Mouse (Mus musculus): ENCODE data around the gene Bad. TPM values are rescaled to one million over a fixed set of nuclear protein-coding genes. Genes with fewer than 3 reads are reported as not detected.

The Bad gene
- total RNA-seq, 1 experiment from 2014 or later, result 53.7 TPM

DNA sequence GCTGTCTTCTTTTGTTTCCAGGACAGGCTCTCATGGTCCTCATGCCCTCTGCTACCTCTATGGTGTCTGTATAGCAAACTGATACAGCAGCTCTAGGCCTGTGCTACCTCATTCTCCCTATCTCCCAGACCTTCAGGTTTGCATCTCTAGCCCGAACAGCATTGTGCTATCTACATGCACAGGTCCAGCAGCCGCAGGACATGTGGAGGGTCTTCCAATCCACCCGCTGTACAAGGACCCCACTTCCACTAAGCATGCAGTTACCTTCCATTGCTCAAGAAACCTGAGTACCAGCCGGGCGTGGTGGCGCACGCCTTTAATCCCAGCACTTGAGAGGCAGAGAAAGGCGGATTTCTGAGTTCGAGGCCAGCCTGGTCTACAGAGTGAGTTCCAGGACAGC lies 27.1 kb upstream of the Bad start:
- no peak for DNase-seq

DNA sequence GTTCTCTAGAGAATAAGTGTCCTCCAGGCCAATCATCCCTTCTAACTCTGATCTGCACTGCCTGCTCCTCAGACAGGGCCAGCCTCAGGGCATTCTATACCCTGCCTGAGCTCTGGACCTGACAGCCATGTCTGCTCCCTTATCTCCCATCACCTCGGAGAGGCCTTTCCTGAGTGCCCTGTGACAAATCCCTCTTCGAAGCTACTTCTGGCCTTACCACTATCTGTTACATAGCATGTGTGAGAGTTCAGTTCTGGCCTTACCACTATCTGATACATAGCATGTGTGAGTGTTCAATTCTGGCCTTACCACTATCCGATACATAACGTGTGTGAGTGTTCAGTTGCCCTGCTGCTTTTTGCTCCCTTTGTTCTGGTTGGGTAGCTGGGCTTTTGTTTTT lies 26.4 kb upstream of the Bad start:
- no peak for DNase-seq

DNA sequence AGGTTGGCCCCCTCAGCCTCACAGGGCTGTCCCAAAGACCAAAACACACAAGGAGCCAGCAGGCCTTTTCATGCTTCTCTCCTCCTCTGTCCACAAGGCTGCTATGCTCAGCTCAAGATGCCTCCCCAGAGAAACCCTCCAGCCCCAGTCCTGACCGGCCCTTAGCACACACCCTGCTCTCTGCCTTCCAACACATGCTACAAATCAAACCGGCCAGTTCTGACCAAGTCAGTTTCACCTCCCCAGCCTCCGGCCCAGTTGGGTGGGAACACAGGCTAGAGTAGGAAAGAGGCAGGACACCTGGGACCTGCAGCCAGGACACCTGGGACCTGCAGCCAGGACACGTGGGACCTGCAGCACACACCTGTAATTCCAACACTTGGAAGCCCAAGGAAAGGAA lies 25.2 kb upstream of the Bad start:
- no peak for DNase-seq

DNA sequence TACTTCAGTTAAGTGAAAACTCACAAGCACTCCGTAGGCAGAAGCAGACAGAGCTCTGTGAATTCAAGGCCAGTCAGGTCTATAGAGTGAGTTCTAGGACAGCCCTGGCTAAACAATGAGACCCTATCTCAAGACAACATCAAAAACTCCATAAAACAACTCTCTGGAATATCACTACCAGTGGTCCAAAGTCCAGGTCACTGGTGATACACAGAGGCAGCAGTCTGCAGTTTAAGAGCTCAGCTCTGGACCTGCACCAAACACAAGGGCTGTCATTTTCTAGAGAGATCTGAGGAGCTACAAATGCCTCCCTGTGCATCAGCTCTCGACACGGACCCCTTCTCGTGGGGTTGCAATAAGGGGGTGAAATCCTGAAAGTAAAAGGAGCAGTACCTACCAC lies 23.3 kb upstream of the Bad start:
- no peak for DNase-seq

DNA sequence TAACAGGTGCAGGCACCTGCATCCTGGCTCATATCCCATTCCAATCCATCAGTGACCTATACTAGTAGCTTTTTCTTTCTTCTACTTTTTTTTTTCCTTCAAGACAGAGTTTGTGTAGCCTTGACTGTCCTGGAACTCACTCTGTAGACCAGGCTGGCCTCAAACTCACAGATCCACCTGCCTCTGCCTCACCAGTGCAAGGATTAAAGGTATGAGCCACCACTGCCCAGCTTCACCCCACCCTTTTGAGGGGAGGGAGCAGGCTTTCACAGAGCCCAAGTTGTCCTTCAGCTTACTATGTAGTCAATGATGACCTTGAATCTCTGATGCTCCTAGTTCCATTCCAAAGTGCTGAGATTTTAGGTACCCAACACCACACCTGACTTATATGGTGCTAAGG lies 22.2 kb upstream of the Bad start:
- no peak for DNase-seq

DNA sequence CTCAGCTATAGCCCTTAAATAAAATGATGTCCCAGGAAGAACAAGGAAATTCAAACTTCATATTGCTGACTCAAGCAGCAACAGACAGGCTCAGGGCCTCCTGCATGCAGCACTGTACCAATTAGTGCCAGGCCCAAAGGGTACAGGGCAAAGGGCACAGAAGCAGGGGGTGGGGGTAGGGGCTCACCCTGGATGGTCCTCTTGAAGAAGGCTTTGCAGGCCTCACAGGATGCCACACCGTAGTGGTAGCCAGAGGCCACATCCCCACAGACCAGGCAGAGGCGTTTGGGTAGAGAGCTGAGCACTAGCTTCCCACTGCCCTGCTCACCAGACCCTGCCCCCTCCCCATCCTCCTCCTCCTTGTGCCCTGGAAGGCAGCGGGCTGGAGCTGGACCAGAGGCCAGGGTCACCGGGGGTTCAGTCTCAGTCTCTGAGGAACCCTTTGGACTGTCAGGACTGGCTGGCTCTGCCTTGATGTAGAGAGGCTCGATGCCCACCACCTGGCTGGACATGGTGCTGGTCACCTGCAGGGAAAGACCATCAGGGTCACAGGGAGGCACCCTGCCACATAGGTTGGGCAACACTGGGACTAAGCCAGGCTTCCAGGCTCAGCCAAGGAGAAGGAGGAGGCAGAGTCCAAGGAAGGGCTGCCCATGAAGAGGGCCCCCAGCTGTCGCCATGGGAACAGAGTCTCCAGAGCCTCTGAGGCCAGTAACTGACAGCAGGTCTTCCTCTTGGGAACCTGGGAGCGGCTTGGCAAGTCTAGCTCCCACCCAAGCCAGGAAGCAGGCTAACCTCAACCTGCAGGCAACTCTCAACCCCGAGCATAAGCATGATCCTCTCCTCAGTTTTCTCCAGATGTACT lies 21.6 kb upstream of the Bad start:
- DNase-seq, result peak; percentile 61

DNA sequence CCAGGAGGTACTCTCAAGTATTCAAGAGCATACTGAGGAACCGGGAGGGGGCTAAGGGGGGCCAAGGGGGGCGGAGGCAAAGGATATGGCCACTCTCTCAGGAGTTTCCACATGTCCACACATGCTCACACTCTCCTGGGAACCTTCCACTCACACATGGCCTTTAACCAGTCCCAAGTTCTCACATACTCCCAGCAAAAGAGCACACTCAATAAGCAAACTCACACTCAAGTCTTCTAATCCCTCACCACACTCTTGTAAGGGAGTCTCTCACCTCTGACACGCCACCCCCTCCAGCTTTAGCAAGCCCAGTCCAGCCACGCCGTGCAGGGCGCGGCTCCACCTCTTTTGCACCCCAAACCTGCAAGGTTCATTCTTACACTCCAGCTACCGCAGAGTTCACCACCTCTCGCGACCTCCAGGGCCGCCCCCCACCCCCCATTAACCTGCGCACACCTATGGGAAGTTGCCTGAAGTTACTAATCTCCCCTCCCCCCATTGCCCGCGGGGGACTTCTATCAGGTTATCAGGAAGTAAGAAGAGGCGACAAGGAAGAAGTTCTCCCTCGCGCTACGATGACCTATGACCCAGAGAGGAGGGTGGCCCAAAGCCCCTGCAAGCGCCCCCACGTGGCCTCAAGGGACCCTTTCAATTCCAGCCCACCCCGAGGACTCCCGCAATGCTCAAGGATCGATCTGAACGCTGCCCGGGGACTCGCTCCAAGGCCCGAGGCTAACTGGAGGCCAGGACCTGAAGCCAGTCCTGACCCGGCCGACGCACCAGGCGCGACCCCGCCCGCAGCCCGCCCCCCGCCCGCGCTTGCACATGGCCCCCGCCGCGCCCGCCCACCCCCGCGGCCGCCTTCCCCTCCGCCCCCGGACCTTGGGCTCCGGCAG lies 20.7 kb upstream of the Bad start:
- DNase-seq, result no peak

DNA sequence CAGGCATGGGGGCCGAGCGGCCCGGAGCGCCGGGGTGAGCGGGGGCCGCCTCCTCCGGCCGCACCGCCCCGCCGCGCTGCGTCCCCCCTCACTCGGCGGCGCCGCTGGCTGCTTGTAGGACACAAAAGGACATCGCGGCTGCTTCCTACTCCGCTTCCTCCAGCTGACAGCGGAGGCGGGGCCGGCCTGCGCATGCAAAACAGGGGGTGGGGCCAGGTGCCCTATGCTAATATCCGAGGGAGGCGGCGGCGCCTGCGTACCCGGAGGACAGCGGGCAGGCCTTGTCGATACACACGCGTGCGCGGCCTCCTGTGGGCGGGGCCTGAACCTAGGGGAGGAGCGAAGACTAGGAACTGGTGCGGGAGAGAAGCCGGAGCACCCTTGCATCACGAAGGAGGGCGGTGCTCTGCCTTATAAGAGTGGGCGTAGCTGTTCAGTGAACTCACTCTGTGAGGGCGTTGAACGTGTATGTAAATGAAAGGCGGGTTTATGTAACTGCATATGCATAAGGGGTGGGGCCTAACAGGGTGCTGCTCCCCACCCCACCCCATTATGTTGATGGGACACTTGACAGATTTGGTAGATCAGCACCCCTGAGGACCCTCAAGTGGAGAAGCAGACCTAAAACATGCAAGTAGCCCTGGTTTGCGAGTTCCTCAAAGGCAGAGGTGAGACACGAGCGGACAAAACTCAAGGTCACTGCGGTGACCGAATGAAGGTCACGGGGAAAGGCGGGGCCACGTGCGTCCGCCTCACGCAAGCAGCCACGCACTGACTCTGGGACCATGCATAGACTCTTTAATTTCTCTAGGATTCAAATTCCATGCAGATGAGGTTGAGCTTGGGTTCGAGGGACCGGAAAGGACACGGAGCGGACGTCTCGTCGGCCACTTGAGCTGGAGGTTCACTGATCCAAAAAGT lies 19.8 kb upstream of the Bad start, which contains the start of gene Esrra:
Gene Esrra (minus strand): TSS at position 167 of the 921 bp plus-strand sequence.
- peak; percentile 100 for DNase-seq

DNA sequence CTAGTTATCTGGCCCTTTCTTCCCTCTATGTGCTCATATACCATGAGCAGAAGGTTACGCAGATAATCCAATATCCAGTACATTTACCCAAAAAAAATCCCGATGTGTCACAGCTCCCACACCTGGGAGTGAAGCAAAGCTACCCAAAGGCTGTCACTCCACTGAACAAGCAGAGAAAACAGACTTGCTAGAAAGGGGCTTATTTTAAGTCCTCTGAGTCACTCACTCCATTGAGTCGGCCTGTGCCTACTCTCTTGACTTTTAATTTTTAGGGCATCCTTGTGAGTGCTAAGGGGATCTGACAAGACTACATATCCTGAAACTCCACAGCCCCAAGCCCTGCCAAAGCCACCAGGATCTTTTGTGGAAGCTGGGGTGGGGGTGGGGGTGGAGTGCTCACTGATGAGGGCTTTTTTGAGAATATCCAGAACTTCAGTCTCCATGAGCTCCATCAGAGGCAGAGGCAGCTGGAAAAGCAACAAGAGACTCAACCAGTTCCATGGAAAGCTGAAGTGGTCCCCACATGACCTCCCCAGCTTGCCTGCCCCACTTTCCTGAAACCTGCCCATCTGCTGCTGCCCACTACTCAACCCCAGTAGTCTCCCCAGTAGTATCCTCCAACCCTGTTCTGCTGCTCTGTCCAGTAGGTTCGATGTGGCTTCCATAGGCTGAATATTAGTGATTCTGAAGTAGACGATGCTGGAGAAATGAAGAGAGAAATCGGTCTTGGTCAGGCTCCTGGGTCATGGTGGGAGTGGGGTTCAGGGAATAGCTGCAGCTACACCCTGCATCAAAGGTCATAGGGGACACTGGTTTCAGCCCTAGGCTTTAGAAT lies 18.5 kb upstream of the Bad start:
- no peak for DNase-seq

DNA sequence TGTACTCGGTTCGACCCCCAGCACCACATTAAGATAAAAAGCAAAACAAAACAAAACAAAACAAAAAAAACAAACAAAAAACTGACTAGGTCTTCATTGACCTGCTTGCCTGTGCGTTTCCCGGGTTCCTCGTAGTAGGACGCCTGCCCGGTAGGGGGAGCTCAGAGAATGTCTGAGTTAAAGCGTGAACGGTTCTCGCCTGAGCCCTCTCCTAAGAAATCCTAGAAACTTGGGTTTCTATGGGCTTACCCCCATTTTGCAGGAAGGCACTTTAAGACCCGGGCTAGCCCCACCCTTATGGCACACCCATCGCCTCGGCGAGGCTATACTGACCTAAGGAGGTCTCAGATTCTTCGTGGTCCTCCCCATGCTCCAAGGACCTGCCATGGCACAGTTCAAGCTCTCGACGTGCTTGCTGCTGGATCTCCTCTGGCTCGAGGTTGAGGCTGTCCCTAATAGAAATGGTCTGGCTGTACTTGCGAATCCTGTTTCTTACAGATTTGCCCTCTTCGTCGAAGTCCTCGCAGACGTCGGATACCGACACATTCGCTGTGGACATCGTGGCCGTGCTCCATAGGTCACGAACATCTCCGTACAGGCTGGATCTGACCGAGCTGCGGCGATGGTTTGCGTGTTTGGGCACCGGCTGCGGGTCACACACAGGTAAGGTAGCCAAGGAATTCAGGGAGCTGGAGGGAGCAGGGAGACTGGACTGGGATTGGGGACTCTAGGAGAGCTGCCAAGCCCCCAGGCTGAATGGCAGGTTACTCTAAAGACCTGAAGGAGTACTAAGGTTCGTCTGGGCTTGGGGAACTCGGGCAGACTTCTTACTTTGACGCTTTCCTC lies 17.0 kb upstream of the Bad start:
- DNase-seq, result peak; percentile 90

DNA sequence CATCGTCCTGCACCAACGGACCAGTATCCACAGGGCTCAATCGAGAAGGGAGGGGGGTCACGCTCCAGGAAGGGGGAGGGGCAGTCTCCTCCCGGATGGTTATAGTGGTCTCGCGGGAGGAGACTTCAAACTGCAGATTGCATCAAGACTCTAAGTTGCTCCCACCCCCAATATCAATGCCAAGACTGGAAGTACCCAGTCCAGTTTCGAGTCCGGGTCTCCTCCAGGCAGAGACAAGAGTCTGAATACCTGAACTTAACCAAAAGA lies 16.4 kb upstream of the Bad start, which contains the start of gene Catsperz:
Gene Catsperz (minus strand): TSS at position 74 of the 267 bp plus-strand sequence.
- no peak for DNase-seq

DNA sequence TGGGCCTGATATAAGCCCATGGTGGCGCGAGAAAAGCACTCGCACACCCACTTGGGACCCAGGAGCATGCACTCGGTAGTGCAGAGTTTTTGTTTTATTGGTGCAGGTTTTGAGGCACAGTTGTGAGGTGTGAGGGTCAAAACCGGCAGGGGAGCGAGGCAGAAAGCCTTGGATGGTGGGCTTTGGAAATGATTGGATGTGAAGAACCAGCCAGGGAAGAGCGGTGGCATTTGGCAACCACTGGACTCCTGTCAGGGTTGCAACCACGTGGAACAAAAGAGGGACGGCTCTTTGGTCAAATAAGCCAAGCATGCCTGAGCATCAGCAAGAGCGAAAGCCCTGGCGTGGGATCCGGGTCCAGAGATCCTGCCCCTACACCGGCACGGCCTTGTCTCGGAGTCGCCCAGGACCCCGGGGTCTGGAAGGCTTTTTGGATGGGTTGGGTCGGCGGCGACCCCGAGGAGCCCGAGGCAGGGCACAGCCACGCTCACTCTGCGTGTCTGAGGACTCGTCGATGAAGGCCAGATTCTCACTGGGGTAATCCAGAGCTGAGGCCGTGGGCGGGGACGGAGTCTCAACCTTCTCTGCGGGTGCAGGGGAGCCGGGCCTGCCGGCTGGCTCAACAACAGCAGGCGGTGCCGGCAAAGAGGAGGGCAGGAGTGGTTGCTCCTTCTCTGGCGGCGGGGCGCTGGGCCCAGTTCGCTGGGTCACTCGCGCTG lies 15.9 kb upstream of the Bad start:
- no peak for DNase-seq

DNA sequence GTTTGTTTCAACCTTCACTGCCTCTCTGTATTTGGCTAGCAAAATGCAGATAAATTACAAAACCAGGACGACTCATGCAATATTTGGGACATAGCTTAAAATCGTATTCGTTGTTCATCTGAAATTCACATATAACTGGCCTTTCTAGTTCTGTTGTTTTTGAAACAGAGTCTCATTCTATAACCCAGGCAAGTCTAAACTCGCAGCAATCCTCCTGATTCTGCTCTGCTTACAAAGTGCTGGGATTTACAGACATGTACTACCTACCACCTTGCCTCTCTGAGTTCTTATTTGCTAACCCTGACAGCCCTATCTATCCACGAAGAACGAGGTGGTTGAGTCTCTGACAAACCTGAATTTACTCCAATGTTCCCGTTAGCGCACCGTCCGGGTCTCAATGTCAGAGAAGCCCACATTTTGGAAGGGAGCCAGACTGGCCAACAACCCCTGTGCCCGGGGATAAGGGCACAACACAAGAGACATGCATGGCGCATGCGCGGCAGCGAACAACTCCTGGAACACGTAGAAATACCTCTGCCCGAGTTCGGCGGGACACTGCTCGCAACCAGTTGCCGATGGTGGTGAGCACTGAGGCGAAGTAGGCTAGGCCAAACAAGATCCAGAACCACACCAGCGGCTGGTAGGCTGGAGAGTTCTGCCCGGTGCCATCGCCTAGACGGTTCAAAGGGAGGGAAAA lies 15.0 kb upstream of the Bad start:
- no peak for DNase-seq

DNA sequence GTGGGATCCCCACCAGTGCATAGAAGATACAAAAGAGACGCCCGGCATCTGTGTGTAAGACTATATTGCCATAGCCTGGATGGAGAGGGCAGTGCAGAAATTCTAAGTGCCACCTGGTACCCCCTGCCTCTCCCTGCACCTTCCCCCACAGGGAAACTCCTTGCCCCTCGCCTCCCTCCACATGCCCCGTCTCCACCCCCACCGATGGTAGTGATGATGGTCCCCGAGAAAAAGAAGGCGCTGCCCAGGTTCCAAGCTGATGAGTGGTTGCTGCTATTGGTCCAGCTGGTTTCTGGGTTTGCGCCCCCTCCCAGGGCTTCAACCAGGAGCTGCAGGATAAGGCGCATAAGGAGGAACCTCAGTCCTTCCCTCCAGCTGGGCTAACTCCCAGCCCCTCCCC lies 13.6 kb upstream of the Bad start:
- no peak for DNase-seq

DNA sequence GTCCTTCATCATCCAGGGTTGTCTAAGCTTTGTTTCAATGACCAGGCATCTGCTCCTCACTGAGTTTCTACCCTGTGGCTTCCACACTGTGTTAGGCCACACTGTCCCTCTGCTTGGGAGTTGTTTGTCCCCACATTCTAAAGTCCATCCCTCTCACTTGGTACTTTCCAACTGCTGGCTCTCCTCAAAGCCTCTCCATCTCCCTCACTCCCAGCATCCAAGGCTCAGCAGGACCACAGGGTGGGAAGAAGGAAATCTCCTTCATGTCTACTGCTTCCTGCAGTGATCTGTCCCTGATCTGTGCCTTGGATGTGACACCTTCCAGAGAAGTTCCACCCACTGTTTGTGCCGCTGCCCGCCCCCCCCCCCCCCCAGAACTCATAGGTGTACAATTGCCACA lies 10.7 kb upstream of the Bad start:
- no peak for DNase-seq

DNA sequence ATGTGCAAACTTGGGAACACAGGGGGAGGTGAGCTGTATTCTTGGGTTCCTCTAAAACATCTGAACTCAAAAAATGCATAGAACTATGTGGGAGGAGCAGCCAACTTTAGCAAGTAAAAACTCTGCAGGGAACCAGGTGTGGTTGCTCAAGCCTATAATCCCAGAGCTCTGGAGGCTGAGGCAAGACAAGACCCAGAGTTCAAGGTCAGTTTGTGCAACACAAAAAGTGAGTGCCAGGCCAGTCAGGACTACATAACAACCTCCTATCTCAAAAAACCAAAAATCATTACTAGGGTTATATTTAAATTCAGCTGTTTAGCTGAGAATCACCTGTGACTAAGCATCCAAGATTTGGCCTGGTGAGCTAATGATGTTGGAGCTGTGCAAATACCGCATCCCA lies 9.6 kb upstream of the Bad start:
- no peak for DNase-seq

DNA sequence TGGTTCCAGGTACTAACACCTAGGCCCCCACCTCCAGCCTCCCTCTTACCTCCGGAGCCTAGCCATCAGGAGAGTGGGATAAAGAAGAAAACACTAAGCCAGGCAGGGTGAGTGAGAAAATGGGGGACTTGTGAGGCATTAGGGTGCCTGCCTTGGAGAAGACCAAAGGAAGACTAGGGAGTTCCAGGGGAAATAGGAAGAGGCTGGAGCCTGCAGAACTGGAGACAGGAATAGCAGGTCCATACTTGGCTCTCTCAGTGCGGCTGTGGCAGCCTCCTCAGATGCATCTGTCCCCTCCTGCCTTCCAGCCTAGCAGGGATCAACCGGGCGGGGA lies 8.6 kb upstream of the Bad start:
- no peak for DNase-seq

DNA sequence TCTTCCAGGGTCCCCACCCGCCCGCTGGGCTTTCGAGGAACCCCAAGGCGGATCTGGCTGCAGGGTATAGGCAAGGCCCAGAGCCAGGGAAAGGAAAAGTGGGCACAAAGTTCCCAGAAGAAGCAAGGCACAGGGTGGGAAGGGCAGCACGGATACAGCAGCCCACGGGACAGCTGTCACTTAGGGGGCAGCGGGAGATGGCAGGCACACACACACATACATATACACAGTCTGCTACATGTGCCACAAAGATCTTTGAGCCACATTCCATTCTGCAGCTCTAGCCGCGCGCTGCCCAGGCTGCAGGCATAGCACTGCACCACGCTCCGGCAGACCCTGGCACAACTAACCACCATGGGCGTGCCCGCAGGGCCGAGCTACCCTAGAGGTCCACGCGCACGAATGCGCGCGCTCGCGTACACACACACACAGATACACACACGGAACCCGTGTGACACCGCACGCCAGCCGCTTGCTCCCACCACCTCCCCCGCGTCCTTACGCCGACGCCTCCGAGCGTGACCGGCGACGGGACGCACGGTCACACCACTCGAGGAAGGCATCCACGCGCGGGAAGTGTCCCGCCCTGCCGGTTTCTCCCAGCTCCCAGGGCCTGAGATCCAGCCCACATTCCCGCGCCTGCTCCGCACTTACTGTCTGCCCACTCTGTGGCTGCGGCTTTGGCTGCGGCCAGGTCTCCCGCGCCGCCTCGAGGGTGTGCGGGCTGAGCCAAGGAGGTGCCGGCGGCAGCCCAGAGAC lies 8.0 kb upstream of the Bad start:
- DNase-seq, result no peak
